Mouse (Mus musculus) myocyte (in vitro differentiated cells): ENCODE measurements around the gene Dbn1.

Experiments used
- E2F4 ChIP-seq: IDR thresholded peaks from one replicate; pipeline ENCODE4 v1.6.1; 2011; ENCODE audit warnings: mild to moderate bottlenecking, control low read depth, moderate library complexity; ENCODE audit not compliant: insufficient read depth
- MAX ChIP-seq: IDR thresholded peaks from one replicate; pipeline ENCODE4 v1.6.1; 2011; ENCODE audit warnings: low read depth, mild to moderate bottlenecking, control low read depth
- MYOD1 ChIP-seq, 3 experiments: IDR thresholded peaks; one replicate each; pipeline ENCODE4 v1.6.1; 2011; ENCODE audit warnings: control low read depth in 2 of 3, low read depth in 2 of 3, mild to moderate bottlenecking in 2 of 3, moderate library complexity in 1 of 3; ENCODE audit not compliant: insufficient read length in 2 of 3, control insufficient read depth in 1 of 3
- POLR2A ChIP-seq: IDR thresholded peaks from one replicate; pipeline ENCODE4 v1.6.1; 2011; ENCODE audit warnings: low read depth, mild to moderate bottlenecking, control low read depth, moderate library complexity; ENCODE audit not compliant: insufficient read length
- USF1 ChIP-seq: IDR thresholded peaks from one replicate; pipeline ENCODE4 v1.6.1; 2011; ENCODE audit warnings: low read depth, mild to moderate bottlenecking, control low read depth, moderate library complexity

DNA sequence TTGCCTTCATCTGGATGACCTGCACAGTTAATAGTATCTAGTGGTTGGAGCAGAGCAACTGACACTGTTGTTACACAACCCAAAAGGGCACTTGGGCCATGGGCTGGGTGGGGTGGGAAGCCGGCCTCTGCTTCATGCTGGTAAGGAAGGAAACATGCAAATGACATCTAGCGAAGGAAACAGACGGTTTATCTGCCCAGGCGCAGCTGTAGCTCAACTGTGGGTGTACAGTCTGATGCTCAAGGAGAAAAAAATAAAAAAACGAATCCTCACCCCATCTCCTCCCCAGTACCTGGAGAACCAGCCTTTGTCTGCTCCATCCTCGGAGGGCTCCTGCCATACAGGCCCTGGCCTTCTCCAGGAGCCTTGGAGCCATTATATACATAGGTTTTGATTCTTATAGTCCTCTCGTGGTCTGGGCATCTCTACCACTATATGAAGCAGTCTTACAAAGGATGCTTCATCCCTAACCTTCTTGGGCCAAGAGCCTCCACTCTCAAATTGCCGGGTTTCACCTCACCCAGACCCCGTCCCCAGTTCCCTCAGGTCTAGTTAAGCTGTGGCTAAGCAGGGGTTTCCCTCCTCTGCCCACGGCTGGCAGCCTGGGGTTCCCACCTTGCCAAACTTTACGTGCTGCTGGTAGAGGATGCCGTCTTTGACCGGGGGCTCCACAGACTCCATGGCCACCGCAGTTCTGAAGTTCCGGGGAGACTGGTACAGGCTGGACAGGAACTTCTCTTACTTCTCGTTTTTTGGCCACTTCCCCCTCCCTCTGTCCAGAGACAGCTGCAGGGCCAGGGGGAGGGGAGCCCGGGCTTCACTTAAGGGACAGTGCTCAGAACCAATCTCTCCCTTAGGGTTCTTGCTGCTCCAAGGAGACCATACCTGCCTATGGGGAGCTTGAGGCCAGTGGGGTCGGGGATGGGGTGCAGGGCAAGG lies 40.2 kb upstream of the Dbn1 start:
- TF ChIP-seq POLR2A = no peak
- no peak for TF ChIP-seq USF1
- no peak for TF ChIP-seq E2F4
- TF ChIP-seq MAX = no peak
- no peak for TF ChIP-seq MYOD1 (IDR thresholded peaks at IDR 0.05; ENCODE audit: control insufficient read depth in 1 of 3, insufficient read length in 2 of 3, low read depth in 2 of 3)
